Mouse (Mus musculus) heart, adult 2 months (tissue): ENCODE results near the gene Cul7. TPM values are rescaled to one million over a fixed set of nuclear protein-coding genes. Genes with fewer than 3 reads are reported as not detected.
A peak's percentile ranks its signal among the peaks of the same experiment; 100 is the strongest.

Source experiments
- DNase-seq, 2 experiments: peaks; one replicate each; pipeline ENCODE4 v3.0.0; 2021
- H3K27ac ChIP-seq: fragments of 200-600 bp; 2 replicates; pipeline ENCODE4 v1.8.1; 2022
- H3K27me3 ChIP-seq: fragments of 200-500 bp; 2 replicates; pipeline ENCODE4 v1.6.1; 2012; ENCODE audit warnings: mild to moderate bottlenecking, low read length, inconsistent platforms, mixed read lengths; ENCODE audit not compliant: control insufficient read depth, insufficient read depth
- H3K36me3 ChIP-seq: fragments of 200-500 bp; 2 replicates; pipeline ENCODE4 v1.6.1; 2012; ENCODE audit warnings: low read length, inconsistent platforms; ENCODE audit not compliant: control insufficient read depth, insufficient read depth
- H3K4me1 ChIP-seq: fragments of 200-500 bp; 2 replicates; pipeline ENCODE4 v1.6.1; 2011; ENCODE audit warnings: low read length; ENCODE audit not compliant: control insufficient read depth, insufficient read depth
- H3K4me3 ChIP-seq: fragments of 200-600 bp; 2 replicates; pipeline ENCODE4 v1.8.1; 2022
- H3K79me2 ChIP-seq: fragments of 200-500 bp; replicated peaks from 2 replicates; pipeline ENCODE4 v1.6.1; 2012; ENCODE audit warnings: mild to moderate bottlenecking, inconsistent platforms, low read length, moderate library complexity, mixed read lengths; ENCODE audit not compliant: control insufficient read depth, insufficient read depth
- H3K9ac ChIP-seq: fragments of 200-500 bp; 2 replicates; pipeline ENCODE4 v1.6.1; 2012; ENCODE audit warnings: low read depth, mild to moderate bottlenecking, control low read depth, inconsistent platforms, low read length, mixed read lengths
- CTCF ChIP-seq: fragments of 200-600 bp; IDR thresholded peaks from 2 replicates; pipeline ENCODE4 v1.8.1; 2022; ENCODE audit warnings: antibody characterized with exemption, mild to moderate bottlenecking, moderate library complexity
- EP300 ChIP-seq: fragments of 200-500 bp; IDR thresholded peaks from 2 replicates; pipeline ENCODE4 v1.6.1; 2011; ENCODE audit warnings: low read depth, low read length, control low read depth; ENCODE audit not compliant: insufficient read depth
- POLR2A ChIP-seq: fragments of 200-500 bp; IDR thresholded peaks from 2 replicates; pipeline ENCODE4 v1.6.1; 2011; ENCODE audit warnings: mild to moderate bottlenecking, low read depth, low read length, control low read depth; ENCODE audit not compliant: insufficient read depth
- WGBS: fragments of 180-500 bp; shearing (Covaris S2); methylation state at CpG from one replicate; pipeline ENCODE4 v1.1.7; 2018; 5-methylcytosine and 5-hydroxymethylcytosine counted together
- intact Hi-C: fragments of 180-260 bp; cut with DNase I; formaldehyde crosslinking; loops from one replicate; pipeline ENCODE4 v1.15.1; 2025
- polyA plus RNA-seq: library from polyadenylated mRNA; depleted of rRNA; stranded (reverse); fragments of >200 nt; gene quantifications from 2 replicates; pipeline ENCODE4 v1.2.3, GENCODE M21; 2012
- total RNA-seq, 2 experiments: library from RNA; stranded (reverse); gene quantifications; 2 replicates each; pipeline ENCODE4 v1.2.3; 2021

The Cul7 gene
- total and polyA plus RNA-seq, 3 experiments: 16.8 to 23.4 (median 18.4) TPM

DNA sequence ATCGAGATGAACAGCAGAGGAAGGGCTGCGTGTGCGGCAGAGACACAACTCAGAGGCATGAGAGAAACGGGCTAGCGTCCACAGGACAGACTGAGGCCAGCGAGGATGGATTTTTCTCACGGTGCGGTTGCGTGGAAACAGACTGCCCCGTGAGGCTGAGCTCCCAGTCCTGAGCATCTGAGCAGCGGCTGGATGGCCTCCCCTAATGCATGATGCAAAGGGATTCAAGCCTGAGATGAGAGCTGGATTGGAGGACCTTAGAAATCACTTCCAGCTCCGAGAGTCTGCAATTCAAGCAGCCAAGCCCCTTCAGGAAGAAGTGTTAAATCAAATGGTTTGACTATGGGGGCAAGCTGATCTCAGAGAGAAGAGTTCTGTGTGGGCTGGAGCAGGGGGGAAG lies 51.4 kb downstream of the Cul7 start:
- Histone ChIP-seq H3K36me3 (no peaks in the 10 kb centered on the region), H3K4me1 (peaks cover 9% of the 10 kb centered on the region), H3K27me3 (no peaks in the 10 kb centered on the region), H3K9ac (0 out of 2 replicates have a peak overlapping the region, but pooled peaks have one; percentile 6), H3K27ac (no peak overlapping the region), H3K79me2 (0 out of 2 replicates have a peak, but pooled peaks cover 3% of the 10 kb centered on the region), H3K4me3 (no peak overlapping the region)
- TF ChIP-seq EP300 (no peak), CTCF (no peak)
- no peak for DNase-seq
- intact Hi-C loops: loop anchor here (10.0 kb wide), 1 partner anchor 377 kb away; the partner anchor contains the start of gene Abcc10
- WGBS: 42% methylated on average over 12 of the region's 12 CpGs

GRCm38 (mm10) chr17:46702100-46702499 lies 52.0 kb downstream of the Cul7 start:
- Histone ChIP-seq H3K79me2 (0 out of 2 replicates have a peak, but pooled peaks cover 3% of the 10 kb centered on the region), H3K4me3 (no peak overlapping the region), H3K4me1 (peaks cover 11% of the 10 kb centered on the region), H3K36me3 (no peaks in the 10 kb centered on the region), H3K27ac (no peak overlapping the region), H3K27me3 (no peaks in the 10 kb centered on the region), H3K9ac (no peak overlapping the region)
- 84% methylated on average over 12 of the region's 12 CpGs for WGBS
- DNase-seq: no peak
- TF ChIP-seq CTCF (no peak), POLR2A (no peak), EP300 (no peak)
- intact Hi-C loops: loop anchor here (2.0 to 10.0 kb wide), 2 partner anchors 19 to 377 kb away; partner anchors contain the start of gene Abcc10

DNA sequence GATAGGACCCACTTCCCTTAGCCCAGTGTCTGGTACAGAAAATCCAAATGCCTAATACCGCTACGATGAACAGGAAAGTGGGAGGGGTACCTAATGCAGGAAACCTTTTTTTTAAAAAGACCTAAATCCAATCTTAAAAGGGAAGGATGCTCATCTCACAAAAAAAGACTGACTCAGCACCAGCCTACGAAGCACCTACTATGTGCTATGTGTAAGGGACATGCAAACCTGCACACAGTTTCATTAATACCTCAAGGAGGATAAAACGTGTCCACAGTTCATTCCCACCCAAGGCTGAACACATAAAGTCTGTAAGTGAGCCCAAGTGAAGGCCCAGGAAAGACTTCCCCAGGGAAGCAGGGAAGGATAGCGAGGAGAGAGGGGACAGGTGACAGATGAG lies 52.4 kb downstream of the Cul7 start:
- Histone ChIP-seq H3K79me2 (0 out of 2 replicates have a peak, but pooled peaks cover 3% of the 10 kb centered on the region), H3K4me1 (peaks cover 11% of the 10 kb centered on the region), H3K4me3 (no peak overlapping the region), H3K9ac (no peak overlapping the region), H3K27ac (no peak overlapping the region), H3K36me3 (no peaks in the 10 kb centered on the region), H3K27me3 (no peaks in the 10 kb centered on the region)
- TF ChIP-seq POLR2A: no peak
- no peak for TF ChIP-seq EP300
- TF ChIP-seq CTCF: no peak
- WGBS: 71% methylated on average over 5 of the region's 5 CpGs
- no peak for DNase-seq
- intact Hi-C loops: loop anchor here (2.0 to 10.0 kb wide), 2 partner anchors 20 to 378 kb away; partner anchors contain the start of gene Abcc10

GRCm38 (mm10) chr17:46703971-46704886 lies 54.1 kb downstream of the Cul7 start:
- intact Hi-C loops: loop anchor here (2.0 to 10.0 kb wide), 2 partner anchors 21 to 379 kb away; partner anchors contain the start of gene Abcc10
- 3% methylated on average over 41 of the region's 41 CpGs for WGBS
- TF ChIP-seq CTCF (no peak), POLR2A (no peak), EP300 (no peak)

DNA sequence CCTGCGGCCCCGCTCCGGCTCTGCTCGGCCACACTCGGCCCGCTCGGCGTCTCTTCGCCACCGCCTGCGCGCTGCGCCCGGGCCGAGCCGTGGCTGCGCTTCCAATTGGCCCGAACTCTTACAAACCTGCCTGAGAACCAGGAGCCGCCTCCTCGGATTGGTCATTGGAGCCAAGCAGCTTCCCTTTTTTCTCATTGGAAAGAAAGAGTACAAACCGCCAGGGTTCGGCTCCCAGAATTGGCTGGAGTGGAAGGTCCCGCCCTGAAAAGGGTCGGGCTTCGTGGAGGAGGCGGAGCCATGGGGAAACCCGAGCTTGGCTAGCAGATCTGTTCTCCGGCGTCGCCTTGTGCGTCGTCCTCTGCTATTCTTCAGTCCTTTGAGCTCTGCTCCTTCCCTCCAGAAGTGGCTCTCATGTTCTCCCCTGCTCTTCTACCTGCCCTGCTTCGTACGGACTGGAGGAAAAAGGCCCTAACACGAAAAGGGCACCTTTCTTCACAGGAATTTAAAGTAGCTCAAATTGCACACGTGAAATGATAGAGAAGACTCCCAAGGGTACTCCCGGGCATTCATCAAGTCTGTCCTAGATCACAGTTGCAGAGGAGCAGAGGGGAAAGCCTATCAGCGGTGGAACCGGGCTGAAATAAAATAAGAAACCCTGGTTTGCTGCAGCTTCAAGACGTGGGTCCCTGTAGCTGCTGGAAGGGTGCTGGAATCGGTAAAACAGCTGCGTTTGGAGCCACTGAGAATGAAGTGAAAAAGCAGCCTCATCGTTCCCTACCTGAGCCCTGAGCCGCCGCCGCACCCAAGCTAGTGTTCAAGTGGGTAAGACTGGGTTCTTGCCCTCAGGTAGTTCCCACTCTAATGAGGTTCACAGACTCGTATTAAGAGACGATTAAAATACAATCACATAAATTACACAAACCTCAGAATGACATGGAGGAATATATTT lies 55.0 kb downstream of the Cul7 start, which contains the start of gene Ppp2r5d:
Ppp2r5d (minus strand) TSS at position 225 of the 949 bp plus-strand sequence.
- TF ChIP-seq CTCF: peak; percentile 31
- TF ChIP-seq POLR2A: peak; percentile 94
- TF ChIP-seq EP300: no peak

More at GRCm38 (mm10) chr17:46703971-46704886, 54.1 kb downstream of the Cul7 start:
- Histone ChIP-seq H3K4me1 (peaks cover 11% of the 10 kb centered on the region), H3K27ac (peak overlapping the region; percentile 88), H3K79me2 (0 out of 2 replicates have a peak, but pooled peaks cover 3% of the 10 kb centered on the region), H3K9ac (peak overlapping the region; percentile 90), H3K36me3 (no peaks in the 10 kb centered on the region), H3K4me3 (peak overlapping the region; percentile 78), H3K27me3 (no peaks in the 10 kb centered on the region)
- DNase-seq: no peak

More for the DNA sequence above, 55.0 kb downstream of the Cul7 start, which contains the start of gene Ppp2r5d:
- Histone ChIP-seq H3K9ac (peak within 1 kb of the TSS; percentile 90), H3K79me2 (0 out of 2 replicates have a peak, but pooled peaks cover 3% of the 10 kb centered on the region), H3K36me3 (no peaks in the 10 kb centered on the region), H3K4me3 (peak within 1 kb of the TSS; percentile 78), H3K27me3 (no peaks in the 10 kb centered on the region), H3K27ac (peak within 1 kb of the TSS; percentile 88), H3K4me1 (peaks cover 11% of the 10 kb centered on the region)
- WGBS: 1% methylated on average over 48 of the region's 48 CpGs
- intact Hi-C loops: loop anchor here (10.0 kb wide), 1 partner anchor 380 kb away; the partner anchor contains the start of gene Abcc10
- peak; percentile 97 to 98 for DNase-seq
